Mouse (Mus musculus): ENCODE measurements around the gene Top1.
A peak's percentile ranks its signal among the peaks of the same experiment; 100 is the strongest.

Top1 gene

DNA sequence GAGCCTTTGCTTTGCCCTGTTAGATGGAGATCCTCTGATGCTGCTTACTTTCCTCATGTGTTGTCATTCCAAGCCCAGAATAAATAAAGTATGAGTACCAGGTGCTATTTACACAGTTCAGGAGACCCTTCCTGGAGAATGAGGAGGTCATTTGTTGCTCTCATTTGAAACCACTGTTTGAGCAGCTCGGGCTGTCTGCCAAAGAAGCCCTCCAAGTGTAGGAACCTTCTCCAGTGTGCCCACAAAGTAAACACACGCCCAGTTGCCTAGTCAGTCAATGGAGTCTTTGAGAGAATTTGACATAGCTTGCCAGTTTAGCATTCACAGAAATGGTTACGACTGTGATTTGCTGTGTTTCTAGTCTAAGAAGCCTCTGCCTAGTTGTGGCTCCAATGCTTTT is 73.1 kb downstream of the Top1 start:
- DNase-seq (ENCODE audit: low spot score): no peak

DNA sequence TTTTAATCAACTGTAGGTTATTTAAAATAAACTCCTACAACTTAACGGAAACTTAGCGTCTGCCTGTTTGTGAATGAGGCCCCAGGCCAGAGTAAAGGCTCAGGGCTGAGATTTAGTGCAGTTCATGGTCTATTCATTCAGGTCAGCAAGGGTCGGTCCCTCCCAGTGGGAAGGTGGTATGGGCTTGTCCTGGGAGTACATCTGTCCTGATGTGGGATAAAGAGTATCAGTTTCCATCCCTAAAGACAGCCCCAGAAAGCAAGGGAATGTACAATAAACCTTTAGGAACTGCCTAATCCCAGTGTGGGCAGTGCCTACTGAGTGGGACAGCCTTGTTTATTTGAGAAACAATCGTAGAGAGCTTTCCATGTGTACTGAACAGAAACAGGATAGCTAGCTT is 77.0 kb downstream of the Top1 start:
- no peak for DNase-seq (ENCODE audit: low spot score)

DNA sequence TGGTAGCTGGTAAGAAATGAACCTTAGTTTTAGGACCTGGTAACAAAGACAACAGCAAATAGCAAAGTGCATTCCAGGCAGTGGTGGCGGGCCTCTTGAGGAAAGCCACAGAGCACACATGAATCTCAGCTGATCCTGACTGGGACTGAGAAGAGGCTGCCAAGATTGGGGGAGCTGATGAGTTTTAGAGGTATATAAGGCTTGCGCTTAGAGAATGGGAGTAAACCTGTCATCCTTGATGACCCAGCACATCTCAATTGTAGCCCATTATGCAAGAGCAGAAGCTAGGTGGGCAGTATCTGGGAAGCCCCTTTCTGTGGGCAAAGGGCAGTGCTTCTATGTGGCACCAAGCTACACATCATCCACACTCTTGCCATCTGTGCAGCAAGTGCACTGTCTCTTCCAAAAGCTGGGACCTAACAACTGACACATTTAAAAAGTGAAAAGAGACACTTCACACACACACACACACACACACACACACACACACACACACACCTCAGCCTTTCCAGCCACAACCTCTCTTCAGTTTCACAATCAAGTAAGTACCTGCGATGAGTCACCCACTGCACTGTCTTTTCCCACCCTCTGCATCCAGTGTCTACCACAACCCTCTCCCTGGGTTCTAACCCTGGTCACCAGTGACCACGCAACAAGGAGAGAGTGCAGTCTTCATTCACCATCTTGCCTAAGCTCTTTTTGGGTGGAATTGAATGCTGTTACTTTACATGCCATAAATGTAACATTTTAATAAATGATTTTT is 78.1 kb downstream of the Top1 start:
- DNase-seq (ENCODE audit: low spot score): no peak

DNA sequence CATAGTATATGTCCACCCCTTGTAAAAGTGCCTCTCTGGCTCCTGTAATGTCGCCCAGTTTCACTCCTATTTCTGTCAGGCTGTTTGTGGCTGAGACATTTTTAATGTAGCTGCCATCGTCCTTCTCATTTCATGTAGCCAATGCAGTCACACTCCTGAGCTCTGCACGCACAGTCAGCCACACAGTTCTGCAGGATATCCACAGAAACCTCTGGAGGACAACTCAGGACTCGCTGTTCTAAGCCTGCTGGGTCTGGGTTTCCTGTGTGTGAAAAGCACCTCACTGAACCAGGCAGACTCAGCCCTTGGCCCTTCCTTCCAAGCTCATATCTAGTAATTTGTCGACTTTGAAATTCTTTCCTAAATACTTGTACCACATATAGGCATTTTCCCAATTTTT is 78.8 kb downstream of the Top1 start:
- no peak for DNase-seq (ENCODE audit: low spot score)

DNA sequence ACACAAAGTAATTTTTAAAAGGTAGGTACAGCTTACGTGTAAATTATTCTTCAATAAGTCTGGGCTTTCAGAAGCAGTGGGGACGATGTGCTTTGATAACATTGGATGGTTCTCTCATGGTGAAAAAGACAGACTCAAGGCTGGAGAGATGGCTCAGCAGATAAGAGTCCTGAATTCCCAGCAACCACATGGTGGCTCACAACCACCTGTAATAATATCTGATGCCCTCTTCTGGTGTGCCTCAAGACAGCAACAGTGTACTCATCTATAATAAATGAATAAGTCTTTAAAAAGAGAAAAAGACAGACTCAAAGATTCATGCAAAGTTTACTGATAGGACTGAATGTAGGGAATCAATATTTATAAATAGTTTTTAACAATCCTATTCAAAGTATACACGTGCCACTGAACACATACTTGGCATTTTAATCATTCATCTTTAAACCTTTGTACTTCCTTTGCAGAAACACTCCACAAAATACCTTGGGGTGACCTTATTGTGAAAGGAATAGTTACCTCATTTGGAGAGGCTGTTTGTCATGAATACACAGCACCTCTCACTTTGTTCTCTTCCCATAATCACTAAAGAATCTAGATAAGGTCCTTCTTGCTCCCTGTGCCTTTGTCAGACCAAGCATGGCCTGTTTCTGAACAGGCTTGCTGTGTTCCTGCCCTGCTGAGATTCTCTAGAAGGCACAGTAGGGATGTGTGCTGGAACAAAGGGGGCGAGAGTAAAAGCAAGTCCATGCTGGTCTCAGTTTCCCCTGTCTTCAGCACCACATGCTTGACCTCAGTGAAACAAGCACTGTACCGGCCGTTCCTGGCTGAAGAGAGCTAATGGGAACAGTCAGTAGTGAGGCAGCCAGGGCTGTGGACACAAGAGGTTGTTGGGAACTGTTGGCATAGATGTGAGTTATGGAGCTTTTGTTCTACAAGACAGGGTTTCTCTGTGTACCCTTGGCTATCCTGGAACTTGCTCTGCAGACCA is 80.5 kb downstream of the Top1 start:
- no peak for DNase-seq (ENCODE audit: low spot score)

DNA sequence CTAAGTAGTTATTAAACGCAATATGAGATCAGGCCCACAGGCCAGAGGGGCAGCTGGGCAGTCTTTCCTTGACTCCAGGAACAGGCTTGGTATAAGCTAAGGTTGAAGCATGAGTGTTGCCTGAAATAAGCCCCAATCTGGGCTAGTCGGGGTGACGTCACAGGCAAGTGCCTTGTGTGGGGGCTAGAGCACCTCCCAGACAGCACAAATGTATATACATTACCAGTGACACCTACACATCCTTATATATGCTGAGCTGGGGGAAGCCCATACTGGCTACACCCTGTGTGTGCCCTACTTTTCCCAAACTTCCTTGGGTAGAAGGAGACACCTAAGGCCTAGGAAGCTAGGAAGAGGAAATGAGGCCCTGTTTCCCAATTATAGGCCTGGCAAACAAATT is 83.3 kb downstream of the Top1 start:
- no peak for DNase-seq (ENCODE audit: low spot score)

DNA sequence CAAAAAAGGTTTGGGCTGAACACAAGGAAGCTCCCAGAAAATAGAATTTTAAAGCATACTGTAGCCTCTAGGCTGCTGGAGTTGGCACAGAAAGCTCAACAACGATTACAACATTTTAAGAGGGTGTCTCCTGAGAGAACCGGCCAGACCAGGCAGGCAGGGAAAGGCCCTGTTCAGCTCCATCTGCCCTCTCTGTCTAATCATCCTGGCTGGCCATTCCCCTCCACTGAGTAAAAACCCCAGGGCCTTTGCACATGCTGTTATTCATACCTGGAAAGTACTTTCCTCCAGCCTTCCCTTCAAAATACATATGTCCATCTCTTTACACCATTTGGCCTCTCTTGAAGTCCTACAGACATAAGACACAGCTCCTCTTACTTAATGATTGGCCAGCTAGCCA is 83.7 kb downstream of the Top1 start:
- no peak for DNase-seq (ENCODE audit: low spot score)

DNA sequence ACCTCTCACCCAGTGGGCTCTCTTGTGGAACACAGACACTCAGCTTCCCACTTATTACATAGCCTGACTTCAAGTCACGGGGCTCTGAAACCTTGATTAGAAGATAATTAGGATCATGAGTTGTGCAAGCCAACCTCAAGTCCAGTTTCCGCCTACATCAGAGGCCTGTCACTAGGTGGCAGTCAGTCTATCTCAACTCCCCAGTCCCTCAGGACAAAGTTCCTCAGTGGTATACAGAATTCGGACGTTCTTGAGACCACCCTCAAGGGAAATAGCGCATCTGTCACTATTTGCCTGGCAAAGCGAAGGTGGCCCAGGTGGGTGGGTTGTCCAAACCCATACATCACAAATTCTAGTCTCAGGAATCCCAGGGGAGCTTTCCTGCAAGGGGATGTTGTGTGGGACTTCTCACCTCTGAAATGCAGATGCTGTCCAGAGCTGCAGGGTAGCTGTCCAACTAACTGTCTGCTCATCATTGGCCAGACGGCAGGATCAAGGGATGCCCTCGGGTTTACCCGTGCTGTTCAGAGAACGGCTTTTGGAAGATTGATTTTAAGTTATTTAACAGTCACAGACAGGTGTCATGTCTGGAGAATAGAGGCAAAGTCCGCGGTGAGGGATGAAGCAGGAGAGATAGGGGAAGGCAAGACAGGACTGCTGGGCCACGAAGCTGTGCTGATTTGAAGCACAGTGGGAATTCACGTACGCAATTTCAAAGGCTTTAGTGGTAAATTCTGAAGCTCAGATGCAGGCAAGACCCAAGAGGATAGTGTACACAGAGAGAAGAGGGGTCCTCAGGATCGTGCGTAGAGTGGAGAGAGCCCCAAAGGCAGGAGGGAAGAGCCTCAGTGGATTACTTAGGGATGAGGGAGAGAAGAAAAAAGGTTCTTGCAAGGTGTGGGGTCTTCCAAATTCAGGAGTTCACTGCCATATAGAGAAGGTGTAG is 84.4 kb downstream of the Top1 start:
- no peak for DNase-seq (ENCODE audit: low spot score)

DNA sequence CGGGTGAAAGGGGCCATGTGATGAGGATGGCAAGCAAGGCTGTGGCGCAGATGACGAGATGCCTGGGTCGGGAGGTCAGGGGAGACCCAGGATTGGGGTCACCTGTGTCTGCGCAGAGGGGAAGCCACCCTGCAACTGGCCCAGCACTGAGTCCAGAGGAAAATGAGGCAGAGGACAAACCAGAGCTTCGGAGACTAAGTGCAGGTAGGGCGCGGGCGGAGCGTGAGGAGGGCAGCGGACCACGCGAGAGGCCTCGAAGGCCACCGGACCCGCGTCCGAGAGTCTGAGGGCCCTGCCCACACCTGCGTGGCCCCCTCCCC is 85.1 kb downstream of the Top1 start:
- DNase-seq (ENCODE audit: low spot score): no peak

DNA sequence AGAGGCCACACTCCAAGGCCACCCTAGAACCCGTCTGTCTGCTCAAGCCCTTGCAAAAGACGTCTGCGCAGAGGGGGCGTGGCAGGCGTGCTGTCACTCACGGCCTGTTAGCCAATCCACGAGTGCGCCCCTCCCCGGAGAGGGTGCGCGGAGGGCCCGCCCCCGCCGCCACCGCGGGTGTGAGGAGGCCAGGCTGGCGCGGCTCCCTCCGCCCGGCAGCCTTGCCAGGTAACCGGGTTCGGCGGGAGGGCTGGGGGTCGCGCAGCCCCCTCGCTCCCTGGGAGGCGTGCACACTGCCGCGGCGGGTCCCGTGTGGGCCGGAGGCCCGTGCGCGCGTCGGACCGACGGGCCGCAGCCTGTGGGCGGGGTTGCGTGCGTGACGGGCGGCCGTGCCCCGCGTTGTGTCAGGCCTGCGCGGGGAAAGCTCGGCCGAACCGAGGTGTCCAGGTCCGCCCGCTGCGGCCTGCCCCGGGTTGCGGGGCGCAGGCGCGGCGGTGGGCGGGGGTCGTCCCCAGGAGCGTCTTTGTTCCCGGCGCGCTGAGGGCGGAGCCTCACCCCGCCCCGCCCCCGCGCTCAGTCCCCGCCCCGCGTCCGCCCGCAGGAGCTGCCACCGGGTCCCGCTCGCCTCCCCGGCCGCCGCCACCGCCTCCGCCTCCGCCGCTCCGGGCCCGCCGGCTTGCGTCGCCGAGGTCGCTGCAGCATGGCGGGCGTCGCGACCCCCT is 85.6 kb downstream of the Top1 start, which contains the start of gene Plcg1:
Gene Plcg1, plus strand, starts transcription at position 184 of the 722 bp plus-strand sequence.
- peak; percentile 88 for DNase-seq (ENCODE audit: low spot score)

DNA sequence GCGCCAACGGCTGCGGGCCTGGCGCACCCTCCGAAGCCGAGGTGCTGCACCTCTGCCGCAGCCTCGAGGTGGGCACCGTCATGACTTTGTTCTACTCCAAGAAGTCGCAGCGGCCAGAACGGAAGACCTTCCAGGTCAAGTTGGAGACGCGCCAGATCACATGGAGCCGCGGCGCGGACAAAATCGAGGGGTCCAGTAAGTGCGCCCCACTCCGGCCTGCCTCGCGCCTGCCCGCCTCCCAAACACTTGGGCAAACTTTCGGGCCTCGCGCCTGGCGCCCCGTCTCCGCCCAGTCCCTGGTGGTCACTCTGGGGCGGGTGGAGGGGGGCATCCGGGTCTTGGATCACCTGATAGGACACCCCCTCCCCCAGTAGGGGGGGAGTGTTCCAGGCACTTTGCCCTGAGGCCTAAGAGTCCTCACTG is 86.2 kb downstream of the Top1 start:
- peak; percentile 59 for DNase-seq (ENCODE audit: low spot score)

DNA sequence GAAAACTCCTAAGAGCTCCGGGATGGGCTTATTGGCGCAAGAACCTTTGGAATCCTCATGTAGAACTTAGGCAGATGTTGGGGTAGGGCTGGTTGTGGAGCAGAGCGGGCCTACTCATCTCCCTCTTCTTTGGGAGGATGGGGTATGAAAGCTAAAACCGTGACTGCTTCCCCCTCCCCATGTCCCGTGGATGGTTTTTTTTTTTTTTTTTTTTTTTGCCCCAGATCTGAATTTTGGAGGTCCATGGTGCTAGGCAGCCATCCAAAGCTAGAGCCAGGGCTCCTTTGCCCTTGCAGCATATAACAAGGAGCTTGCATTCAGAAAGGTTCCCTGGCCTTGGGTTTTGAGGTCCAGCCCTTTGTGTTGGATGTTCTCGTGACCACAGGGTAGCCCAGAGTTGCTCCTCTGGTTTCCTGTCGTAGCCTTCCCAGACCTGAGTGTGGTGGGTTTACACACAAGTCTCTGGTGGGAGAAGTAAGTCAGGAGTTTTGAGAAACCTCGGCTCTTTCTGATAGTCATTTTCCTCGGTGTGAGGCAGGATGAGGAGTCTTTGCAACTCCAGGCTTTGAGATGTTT is 86.8 kb downstream of the Top1 start:
- DNase-seq (ENCODE audit: low spot score): no peak

DNA sequence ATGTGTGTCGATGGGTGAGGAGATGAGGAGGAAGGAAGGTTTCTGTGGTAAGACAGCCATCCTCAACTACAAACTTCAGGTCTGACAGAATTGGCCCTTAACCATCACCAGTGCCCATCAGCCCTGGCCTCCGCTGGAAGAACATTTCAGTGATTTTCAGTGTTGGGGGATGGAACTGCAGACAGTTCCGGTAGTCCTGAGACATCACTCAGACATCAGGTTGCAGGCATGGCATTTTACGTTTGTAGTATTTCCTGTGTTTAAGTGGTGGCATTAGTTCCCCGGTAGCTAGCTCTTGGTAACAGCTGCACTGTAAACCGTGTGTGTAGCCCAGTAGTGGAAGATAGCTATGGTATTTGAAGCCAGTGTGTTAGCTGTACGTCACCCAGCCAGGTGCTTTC is 87.4 kb downstream of the Top1 start:
- no peak for DNase-seq (ENCODE audit: low spot score)

DNA sequence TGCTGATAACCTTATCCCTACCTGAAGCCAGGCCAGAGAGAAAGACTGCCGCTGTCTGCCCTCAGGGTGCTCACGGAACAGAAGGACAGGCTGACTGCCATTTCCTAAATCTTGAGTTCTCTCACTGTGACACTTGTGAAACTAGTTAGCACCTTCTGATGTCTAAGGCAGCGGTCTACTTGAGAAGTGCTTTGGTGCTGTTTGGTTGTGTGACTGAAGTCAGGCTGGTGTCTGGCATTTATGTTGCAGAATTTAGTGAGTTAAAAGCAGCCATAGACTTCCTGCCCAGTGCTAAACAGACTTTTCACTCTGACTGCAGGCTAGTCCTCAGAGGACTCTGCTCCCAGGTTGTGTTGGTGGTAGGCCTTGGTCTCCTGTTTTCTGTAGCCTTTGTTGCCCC is 88.6 kb downstream of the Top1 start:
- no peak for DNase-seq (ENCODE audit: low spot score)

DNA sequence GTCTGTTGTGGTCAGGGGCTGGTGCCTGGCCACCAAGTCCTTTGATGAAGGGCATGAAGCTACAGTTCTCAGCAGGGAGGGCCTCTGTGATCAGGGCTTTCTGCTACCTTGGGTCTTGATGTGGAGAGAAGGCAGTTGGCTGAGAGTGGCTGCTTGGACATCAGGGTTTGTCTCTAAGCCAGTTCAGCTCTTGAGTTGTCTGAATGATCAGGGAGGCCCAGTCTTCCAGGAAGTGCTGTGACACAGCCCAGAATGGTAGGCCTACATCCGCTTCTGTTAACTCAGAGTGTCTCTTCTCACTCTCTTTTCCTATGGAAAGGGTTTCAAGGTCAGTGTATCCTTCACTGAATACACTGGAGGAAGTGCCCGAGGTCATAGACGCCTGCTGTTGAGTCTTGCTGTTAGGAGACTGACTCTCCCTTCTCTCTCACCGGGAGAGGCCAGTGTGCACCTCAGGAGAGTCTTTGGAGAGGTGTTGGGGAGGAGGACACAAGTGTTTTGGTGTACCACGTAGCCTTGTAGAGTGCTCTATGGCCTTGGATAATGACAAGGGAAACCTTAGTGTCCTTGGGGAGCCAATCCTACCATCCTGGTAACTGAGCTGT is 90.1 kb downstream of the Top1 start:
- DNase-seq (ENCODE audit: low spot score): no peak

DNA sequence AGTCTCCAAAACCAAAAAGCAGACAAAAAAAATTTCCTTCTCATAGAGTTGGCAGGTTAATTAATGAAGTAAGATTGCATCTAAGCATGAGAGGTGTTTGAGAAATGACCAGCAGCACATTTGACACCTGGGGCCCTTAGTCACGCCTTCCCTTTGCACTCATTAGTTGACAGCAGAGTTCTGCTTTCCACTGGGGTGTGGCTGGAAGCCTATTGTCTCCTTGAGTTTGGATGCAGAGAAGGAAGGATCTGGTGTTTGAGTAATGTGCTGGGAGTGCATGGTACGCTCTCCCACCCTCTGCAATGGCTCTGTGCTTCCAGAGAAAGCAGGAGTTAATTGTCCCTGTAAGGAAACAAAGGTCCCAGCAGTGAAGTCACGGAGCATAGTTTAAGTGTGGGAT is 90.8 kb downstream of the Top1 start:
- no peak for DNase-seq (ENCODE audit: low spot score)

DNA sequence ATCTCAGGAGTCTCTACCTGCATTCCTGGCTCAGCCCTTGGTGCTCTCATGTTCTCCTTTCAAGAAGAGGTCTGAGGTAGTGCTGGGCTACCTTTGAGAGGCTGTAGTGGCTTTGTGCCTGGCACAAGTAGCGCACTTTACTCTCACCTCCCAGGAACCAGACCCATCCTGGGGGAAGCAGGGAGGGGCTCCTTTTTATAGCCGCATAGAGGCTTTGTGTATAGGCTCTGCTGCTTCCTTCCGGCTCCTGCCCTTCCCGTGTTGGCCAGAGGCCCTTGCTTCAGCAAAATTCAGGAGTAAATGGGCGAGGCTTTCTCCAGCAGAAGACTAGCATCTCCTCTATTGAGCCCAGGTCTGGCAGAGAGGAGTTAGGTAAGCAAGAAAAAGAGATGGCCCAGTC is 92.7 kb downstream of the Top1 start:
- DNase-seq (ENCODE audit: low spot score): no peak

DNA sequence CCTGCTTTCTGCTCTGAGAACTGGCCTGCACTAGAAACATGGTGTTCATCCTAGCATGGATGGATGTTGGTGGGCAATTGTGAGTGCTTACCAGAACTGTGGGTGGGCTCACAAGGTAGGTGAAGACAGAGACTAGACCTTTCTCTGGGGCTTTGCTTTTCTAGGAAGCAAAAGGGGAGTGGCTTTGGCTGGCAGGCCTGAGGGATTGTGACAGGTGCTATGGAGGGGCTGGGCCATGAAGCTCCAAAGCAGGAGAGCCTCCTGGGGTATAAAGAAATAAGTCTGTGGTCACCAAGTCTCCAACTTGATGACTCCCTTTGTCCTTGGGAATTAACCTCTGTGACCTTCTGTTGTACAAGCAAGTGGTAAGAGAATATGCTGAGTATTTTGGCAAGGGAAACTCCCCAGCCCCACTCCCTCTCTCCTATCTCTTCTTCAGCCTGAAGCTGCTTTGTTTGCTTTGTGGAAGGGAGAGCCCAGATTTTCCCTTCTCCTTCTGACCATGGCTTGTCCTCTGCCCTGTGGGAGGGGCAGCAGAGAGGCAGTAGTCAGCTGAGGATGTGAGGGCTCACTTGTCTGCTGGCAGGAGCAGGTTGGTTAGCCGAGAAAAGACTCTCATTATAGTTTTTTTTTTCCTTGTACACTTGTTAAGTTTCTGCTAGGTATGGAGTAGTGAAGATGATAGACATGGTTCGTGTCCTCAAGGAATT is 94.1 kb downstream of the Top1 start:
- DNase-seq (ENCODE audit: low spot score): no peak

DNA sequence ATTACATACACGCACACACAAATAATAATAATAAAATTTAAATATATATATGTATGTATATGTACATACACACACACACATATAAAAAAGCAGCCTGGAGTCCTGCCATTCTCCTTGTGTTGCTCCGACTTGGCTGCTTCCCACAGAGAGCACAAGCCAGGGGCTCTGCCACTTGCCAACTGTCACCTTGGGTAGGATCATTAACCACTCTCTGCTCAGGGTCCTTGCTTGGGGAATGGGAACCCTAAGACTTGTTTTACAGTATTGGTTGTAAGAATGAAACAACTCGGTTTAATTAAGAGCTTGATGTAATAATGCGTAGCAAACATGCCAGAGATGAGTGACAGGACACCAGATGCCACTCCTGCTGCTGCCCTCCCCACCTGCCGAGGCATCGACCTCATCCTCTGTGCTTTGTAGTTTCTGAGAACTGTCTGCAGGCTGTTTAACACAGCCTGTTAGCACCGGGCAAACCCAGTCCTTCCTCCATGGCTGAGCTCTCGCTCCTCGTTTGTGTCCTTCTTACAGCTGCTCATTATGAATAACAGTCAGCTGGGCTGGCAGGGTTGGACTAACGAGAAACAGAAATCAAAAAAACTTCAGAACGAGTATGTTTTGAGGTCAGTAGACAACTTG is 95.0 kb downstream of the Top1 start:
- no peak for DNase-seq (ENCODE audit: low spot score)

DNA sequence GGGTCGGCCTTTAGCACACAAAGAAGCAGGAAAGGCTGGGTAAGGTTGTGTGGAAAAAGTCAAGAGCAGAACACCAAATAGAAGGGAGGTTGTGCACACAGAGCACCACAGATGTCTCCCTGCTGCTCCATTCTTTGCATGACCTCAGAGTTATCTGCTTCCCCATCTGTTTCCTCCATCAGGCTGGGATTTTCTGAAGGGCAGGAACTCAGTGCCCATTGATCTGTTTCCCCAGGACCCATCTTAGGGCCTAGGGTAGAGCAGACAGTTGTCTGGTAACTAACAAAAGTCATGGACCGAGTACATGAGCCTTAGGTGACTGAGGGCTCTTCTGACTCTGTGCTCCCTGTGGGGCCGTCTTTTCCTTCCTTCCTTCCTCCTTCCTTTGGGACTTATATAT is 95.9 kb downstream of the Top1 start:
- no peak for DNase-seq (ENCODE audit: low spot score)

All from ovary, postnatal 14 days (tissue).